Mouse (Mus musculus) embryonic facial prominence, embryonic 14.5 days (tissue): ENCODE measurements around the gene Colgalt2. TPM values are rescaled to one million over a fixed set of nuclear protein-coding genes. Genes with fewer than 3 reads are reported as not detected.

Experiments
- ATAC-seq: fragments of 200-750 bp; cut with Nextera tagmentation; 2 replicates; pipeline ENCODE4 v1.8.0; 2017; ENCODE audit warnings: low read depth, moderate number of reproducible peaks, moderate TSS enrichment
- DNase-seq: peaks from one replicate; pipeline ENCODE4 v3.0.0-alpha.2; 2015; ENCODE audit warnings: low spot score
- H3K27ac ChIP-seq: fragments of 300-500 bp; sonication (generic); replicated peaks from 2 replicates; pipeline ENCODE4 v1.5.1; 2014; ENCODE audit warnings: low read depth, mild to moderate bottlenecking, low read length, moderate library complexity
- H3K27me3 ChIP-seq: fragments of 300-500 bp; sonication (generic); replicated peaks from 2 replicates; pipeline ENCODE4 v1.6.1; 2014; ENCODE audit warnings: low read length; ENCODE audit not compliant: control insufficient read depth, insufficient read depth
- H3K36me3 ChIP-seq: fragments of 300-500 bp; sonication (generic); 2 replicates; pipeline ENCODE4 v1.6.1; 2014; ENCODE audit warnings: low read length, mixed read lengths; ENCODE audit not compliant: control insufficient read depth, insufficient read depth
- H3K4me1 ChIP-seq: fragments of 300-500 bp; sonication (generic); 2 replicates; pipeline ENCODE4 v1.6.1; 2014; ENCODE audit warnings: antibody characterized with exemption, low read length; ENCODE audit not compliant: control insufficient read depth, insufficient read depth
- H3K4me2 ChIP-seq: fragments of 300-500 bp; sonication (generic); 2 replicates; pipeline ENCODE4 v1.6.1; 2014; ENCODE audit warnings: low read depth, mild to moderate bottlenecking, low read length, moderate library complexity, mixed read lengths
- H3K4me3 ChIP-seq: fragments of 300-500 bp; sonication (generic); 2 replicates; pipeline ENCODE4 v1.5.1; 2014; ENCODE audit warnings: low read depth, mild to moderate bottlenecking, low read length
- H3K9ac ChIP-seq: fragments of 300-500 bp; sonication (generic); 2 replicates; pipeline ENCODE4 v1.6.1; 2014; ENCODE audit warnings: low read depth, mild to moderate bottlenecking, low read length, moderate library complexity, mixed read lengths
- H3K9me3 ChIP-seq: fragments of 300-500 bp; sonication (generic); 2 replicates; pipeline ENCODE4 v1.6.1; 2016; ENCODE audit warnings: low read length; ENCODE audit not compliant: control insufficient read depth
- WGBS: fragments of 180-500 bp; shearing (Covaris S2); extraction: QIAGEN DNeasy Blood & Tissue Kit; methylation state at CpG from one replicate; pipeline ENCODE4 v1.1.7; 2014; 5-methylcytosine and 5-hydroxymethylcytosine counted together
- polyA plus RNA-seq: library from polyadenylated mRNA; unstranded; fragments of >200 nt; fragmentation: Nextera tagmentation; extraction: Ambion mirVana; gene quantifications from 2 replicates; pipeline ENCODE4 v1.2.1, GENCODE M21; 2014

Gene Colgalt2
- polyA plus RNA-seq, 1 experiment from 2014 or later = 5.5 TPM

- DNase-seq = no peak
- H3K9me3 ChIP-seq = no peaks in the 10 kb centered on the region
- no peaks in the 10 kb centered on the region for H3K27me3 ChIP-seq
- no peaks in the 10 kb centered on the region for H3K36me3 ChIP-seq
- no peak overlapping the region for H3K4me2 ChIP-seq
- WGBS = 60% methylated on average over 3 of the region's 3 CpGs
- peaks cover 14% of the 10 kb centered on the region; the same call in 1 of the 2 replicates for H3K4me1 ChIP-seq
- H3K4me3 ChIP-seq = no peak overlapping the region
- no peak overlapping the region for H3K27ac ChIP-seq
- no peak for ATAC-seq
- H3K9ac ChIP-seq = no peak overlapping the region
Measured at GRCm38 (mm10) chr1:152456266-152456665, 56.6 kb downstream of the Colgalt2 start.

- ATAC-seq = no peak
- H3K9ac ChIP-seq = no peak overlapping the region
- 54% methylated on average over 5 of the region's 5 CpGs for WGBS
Measured at GRCm38 (mm10) chr1:152457596-152457995, 58.0 kb downstream of the Colgalt2 start.

GRCm38 (mm10) chr1:152458996-152459395 lies 59.4 kb downstream of the Colgalt2 start:
- Histone ChIP-seq H3K4me3 (no peak overlapping the region), H3K9me3 (no peaks in the 10 kb centered on the region), H3K4me2 (no peak overlapping the region), H3K27me3 (no peaks in the 10 kb centered on the region), H3K9ac (no peak overlapping the region), H3K4me1 (peaks cover 14% of the 10 kb centered on the region; the same call in 1 of the 2 replicates), H3K27ac (no peak overlapping the region), H3K36me3 (no peaks in the 10 kb centered on the region)
- peak; percentile 62 for DNase-seq
- peak; percentile 60; the same call in 1 of the 2 replicates for ATAC-seq
- 47% methylated on average over 7 of the region's 7 CpGs for WGBS

More at GRCm38 (mm10) chr1:152457596-152457995, 58.0 kb downstream of the Colgalt2 start:
- no peak overlapping the region for H3K4me3 ChIP-seq
- H3K27ac ChIP-seq = no peak overlapping the region
- H3K36me3 ChIP-seq = no peaks in the 10 kb centered on the region
- DNase-seq = no peak
- no peaks in the 10 kb centered on the region for H3K9me3 ChIP-seq
- peaks cover 14% of the 10 kb centered on the region; the same call in 1 of the 2 replicates for H3K4me1 ChIP-seq
- no peaks in the 10 kb centered on the region for H3K27me3 ChIP-seq
- no peak overlapping the region for H3K4me2 ChIP-seq

GRCm38 (mm10) chr1:152460931-152461330 lies 61.3 kb downstream of the Colgalt2 start:
- Histone ChIP-seq H3K9ac (no peak overlapping the region), H3K4me3 (no peak overlapping the region), H3K4me2 (no peak overlapping the region), H3K36me3 (no peaks in the 10 kb centered on the region), H3K27me3 (no peaks in the 10 kb centered on the region), H3K4me1 (peaks cover 9% of the 10 kb centered on the region; the same call in 1 of the 2 replicates), H3K9me3 (no peaks in the 10 kb centered on the region), H3K27ac (no peak overlapping the region)
- no peak for ATAC-seq
- no peak for DNase-seq
- 70% methylated on average over 3 of the region's 3 CpGs for WGBS

GRCm38 (mm10) chr1:152461814-152462213 lies 62.2 kb downstream of the Colgalt2 start:
- Histone ChIP-seq H3K4me3 (no peak overlapping the region), H3K9me3 (no peaks in the 10 kb centered on the region), H3K27me3 (no peaks in the 10 kb centered on the region), H3K27ac (peak overlapping the region; percentile 66; the same call in 1 of the 2 replicates), H3K9ac (no peak overlapping the region), H3K4me1 (peaks cover 4% of the 10 kb centered on the region), H3K36me3 (no peaks in the 10 kb centered on the region), H3K4me2 (no peak overlapping the region)
- WGBS = 49% methylated on average over 3 of the region's 3 CpGs
- ATAC-seq = no peak
- peak; percentile 35 for DNase-seq

- no peak for DNase-seq
Measured at GRCm38 (mm10) chr1:152462348-152462747, 62.7 kb downstream of the Colgalt2 start.

GRCm38 (mm10) chr1:152466280-152466679 lies 66.7 kb downstream of the Colgalt2 start:
- Histone ChIP-seq H3K9me3 (no peaks in the 10 kb centered on the region), H3K27ac (no peak overlapping the region), H3K4me1 (no peaks in the 10 kb centered on the region; the same call in none of the 2 replicates), H3K4me2 (no peak overlapping the region), H3K9ac (no peak overlapping the region), H3K4me3 (no peak overlapping the region), H3K27me3 (no peaks in the 10 kb centered on the region), H3K36me3 (no peaks in the 10 kb centered on the region)
- DNase-seq (peak; percentile 61), ATAC-seq (no peak)
- WGBS = 32% methylated on average over 3 of the region's 3 CpGs

More at GRCm38 (mm10) chr1:152462348-152462747, 62.7 kb downstream of the Colgalt2 start:
- Histone ChIP-seq H3K9me3 (no peaks in the 10 kb centered on the region), H3K4me2 (no peak overlapping the region), H3K27me3 (no peaks in the 10 kb centered on the region), H3K36me3 (no peaks in the 10 kb centered on the region), H3K27ac (peak overlapping the region; percentile 66; the same call in 1 of the 2 replicates), H3K4me3 (no peak overlapping the region), H3K9ac (no peak overlapping the region), H3K4me1 (peaks cover 4% of the 10 kb centered on the region)
- ATAC-seq = no peak
- WGBS = 80% methylated on average over 7 of the region's 7 CpGs

GRCm38 (mm10) chr1:152468443-152468842 lies 68.8 kb downstream of the Colgalt2 start:
- 69% methylated on average over 9 of the region's 9 CpGs for WGBS
- H3K9me3 ChIP-seq = no peaks in the 10 kb centered on the region
- no peak overlapping the region for H3K4me3 ChIP-seq
- H3K9ac ChIP-seq = no peak overlapping the region
- H3K27me3 ChIP-seq = no peaks in the 10 kb centered on the region
- H3K4me2 ChIP-seq = no peak overlapping the region
- H3K27ac ChIP-seq = no peak overlapping the region
- H3K36me3 ChIP-seq = no peaks in the 10 kb centered on the region
- no peaks in the 10 kb centered on the region; the same call in none of the 2 replicates for H3K4me1 ChIP-seq
- no peak for ATAC-seq
- DNase-seq = peak; percentile 70

GRCm38 (mm10) chr1:152476126-152476525 lies 76.5 kb downstream of the Colgalt2 start:
- Histone ChIP-seq H3K36me3 (no peaks in the 10 kb centered on the region), H3K9ac (no peak overlapping the region), H3K9me3 (no peaks in the 10 kb centered on the region), H3K27me3 (no peaks in the 10 kb centered on the region), H3K27ac (no peak overlapping the region), H3K4me2 (no peak overlapping the region), H3K4me3 (no peak overlapping the region), H3K4me1 (no peaks in the 10 kb centered on the region)
- no peak for ATAC-seq
- DNase-seq = no peak
- WGBS = 77% methylated on average over 4 of the region's 4 CpGs
